Mouse (Mus musculus) heart, adult 2 months (tissue): ENCODE results near the gene Amd1. TPM values are rescaled to one million over a fixed set of nuclear protein-coding genes. Genes with fewer than 3 reads are reported as not detected.

Source experiments
- DNase-seq, 2 experiments: peaks; one replicate each; pipeline ENCODE4 v3.0.0; 2021
- H3K27ac ChIP-seq: fragments of 200-600 bp; 2 replicates; pipeline ENCODE4 v1.8.1; 2022
- H3K27me3 ChIP-seq: fragments of 200-500 bp; 2 replicates; pipeline ENCODE4 v1.6.1; 2012; ENCODE audit warnings: mild to moderate bottlenecking, low read length, inconsistent platforms, mixed read lengths; ENCODE audit not compliant: control insufficient read depth, insufficient read depth
- H3K36me3 ChIP-seq: fragments of 200-500 bp; 2 replicates; pipeline ENCODE4 v1.6.1; 2012; ENCODE audit warnings: low read length, inconsistent platforms; ENCODE audit not compliant: control insufficient read depth, insufficient read depth
- H3K4me1 ChIP-seq: fragments of 200-500 bp; 2 replicates; pipeline ENCODE4 v1.6.1; 2011; ENCODE audit warnings: low read length; ENCODE audit not compliant: control insufficient read depth, insufficient read depth
- H3K4me3 ChIP-seq: fragments of 200-600 bp; 2 replicates; pipeline ENCODE4 v1.8.1; 2022
- H3K79me2 ChIP-seq: fragments of 200-500 bp; replicated peaks from 2 replicates; pipeline ENCODE4 v1.6.1; 2012; ENCODE audit warnings: mild to moderate bottlenecking, inconsistent platforms, low read length, moderate library complexity, mixed read lengths; ENCODE audit not compliant: control insufficient read depth, insufficient read depth
- H3K9ac ChIP-seq: fragments of 200-500 bp; 2 replicates; pipeline ENCODE4 v1.6.1; 2012; ENCODE audit warnings: low read depth, mild to moderate bottlenecking, control low read depth, inconsistent platforms, low read length, mixed read lengths
- CTCF ChIP-seq: fragments of 200-600 bp; IDR thresholded peaks from 2 replicates; pipeline ENCODE4 v1.8.1; 2022; ENCODE audit warnings: antibody characterized with exemption, mild to moderate bottlenecking, moderate library complexity
- EP300 ChIP-seq: fragments of 200-500 bp; IDR thresholded peaks from 2 replicates; pipeline ENCODE4 v1.6.1; 2011; ENCODE audit warnings: low read depth, low read length, control low read depth; ENCODE audit not compliant: insufficient read depth
- POLR2A ChIP-seq: fragments of 200-500 bp; IDR thresholded peaks from 2 replicates; pipeline ENCODE4 v1.6.1; 2011; ENCODE audit warnings: mild to moderate bottlenecking, low read depth, low read length, control low read depth; ENCODE audit not compliant: insufficient read depth
- WGBS: fragments of 180-500 bp; shearing (Covaris S2); methylation state at CpG from one replicate; pipeline ENCODE4 v1.1.7; 2018; 5-methylcytosine and 5-hydroxymethylcytosine counted together
- intact Hi-C: fragments of 180-260 bp; cut with DNase I; formaldehyde crosslinking; loops from one replicate; pipeline ENCODE4 v1.15.1; 2025
- polyA plus RNA-seq: library from polyadenylated mRNA; depleted of rRNA; stranded (reverse); fragments of >200 nt; gene quantifications from 2 replicates; pipeline ENCODE4 v1.2.3, GENCODE M21; 2012
- total RNA-seq, 2 experiments: library from RNA; stranded (reverse); gene quantifications; 2 replicates each; pipeline ENCODE4 v1.2.3; 2021

Gene Amd1
- total and polyA plus RNA-seq, 3 experiments: 26.1 to 114 (median 98.5) TPM

DNA sequence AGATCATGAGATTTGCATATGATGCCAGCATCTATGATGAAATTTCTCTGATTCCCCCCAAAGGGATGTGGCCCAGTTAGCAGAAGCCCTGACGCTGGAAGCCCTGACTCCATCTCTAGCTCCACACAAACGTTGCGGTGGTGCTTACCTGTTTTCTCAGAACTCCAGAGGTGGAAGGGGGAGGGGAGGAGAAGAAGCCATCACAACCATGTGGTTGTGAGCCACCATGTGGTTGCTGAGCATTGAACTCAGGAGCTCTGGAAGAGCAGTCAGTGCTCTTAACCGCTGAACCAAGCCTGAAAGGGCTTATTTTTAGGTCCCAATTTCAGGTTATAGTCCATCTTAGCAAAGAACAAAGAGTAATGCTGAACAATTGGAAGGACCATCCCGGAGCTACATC lies 41.7 kb downstream of the Amd1 start:
- peaks cover 4% of the 10 kb centered on the region for H3K4me1 ChIP-seq
- intact Hi-C loops: no loop called here
- H3K79me2 ChIP-seq: no peaks in the 10 kb centered on the region
- no peak for DNase-seq
- H3K36me3 ChIP-seq: no peaks in the 10 kb centered on the region
- WGBS: 59% methylated on average over 5 of the region's 5 CpGs
- no peak overlapping the region for H3K27ac ChIP-seq
- H3K4me3 ChIP-seq: no peak overlapping the region
- TF ChIP-seq POLR2A: no peak
- no peak for TF ChIP-seq CTCF
- no peak for TF ChIP-seq EP300
- H3K27me3 ChIP-seq: no peaks in the 10 kb centered on the region
- H3K9ac ChIP-seq: no peak overlapping the region

- WGBS: 20% methylated on average over 8 of the region's 8 CpGs
- Histone ChIP-seq H3K27ac (no peak overlapping the region; the same call in 1 of the 2 replicates), H3K79me2 (no peaks in the 10 kb centered on the region), H3K36me3 (no peaks in the 10 kb centered on the region), H3K4me1 (peaks cover 4% of the 10 kb centered on the region), H3K9ac (no peak overlapping the region), H3K4me3 (no peak overlapping the region), H3K27me3 (no peaks in the 10 kb centered on the region)
- intact Hi-C loops: loop anchor here (1.0 to 10.0 kb wide), 4 partner anchors 41 to 615 kb away; no protein-coding TSS in a partner anchor
- TF ChIP-seq EP300: no peak
- no peak for TF ChIP-seq POLR2A
- TF ChIP-seq CTCF: no peak
- no peak for DNase-seq
Observed at GRCm38 (mm10) chr10:40259542-40259941, 42.4 kb downstream of the Amd1 start.

DNA sequence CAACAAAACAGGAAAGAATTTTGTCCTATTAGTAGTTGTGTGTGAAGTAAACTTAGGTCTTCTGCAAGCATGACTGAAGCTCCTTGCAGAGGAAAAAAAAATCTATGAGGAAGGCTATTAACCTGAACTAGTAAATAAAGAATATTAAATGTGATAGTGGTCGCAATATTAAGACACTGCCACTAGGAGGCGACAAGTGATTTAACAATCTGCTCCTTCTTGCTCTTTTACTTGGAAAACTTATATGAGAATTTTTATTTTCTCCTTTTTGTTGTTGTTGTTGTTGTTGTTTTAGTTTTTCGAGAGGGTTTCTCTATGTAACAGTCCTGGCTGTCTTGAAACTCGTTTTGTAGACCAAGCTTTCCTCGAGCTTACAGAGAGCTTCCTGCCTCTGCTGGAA lies 43.0 kb downstream of the Amd1 start:
- H3K27me3 ChIP-seq: no peaks in the 10 kb centered on the region
- H3K79me2 ChIP-seq: no peaks in the 10 kb centered on the region
- under 1% methylated on average over 5 of the region's 5 CpGs for WGBS
- intact Hi-C loops: loop anchor here (1.0 to 10.0 kb wide), 4 partner anchors 42 to 616 kb away; no protein-coding TSS in a partner anchor
- peak overlapping the region; percentile 91 for H3K27ac ChIP-seq
- H3K4me3 ChIP-seq: peak overlapping the region; percentile 75
- H3K9ac ChIP-seq: no peak overlapping the region
- no peaks in the 10 kb centered on the region for H3K36me3 ChIP-seq
- no peak for TF ChIP-seq EP300
- TF ChIP-seq CTCF: peak; percentile 87
- H3K4me1 ChIP-seq: peaks cover 4% of the 10 kb centered on the region
- DNase-seq: peak in 1 of 2 experiments; percentile 11

GRCm38 (mm10) chr10:40258401-40258966 lies 43.5 kb downstream of the Amd1 start:
- Histone ChIP-seq H3K4me1 (peaks cover 4% of the 10 kb centered on the region), H3K9ac (peak overlapping the region; percentile 67), H3K79me2 (no peaks in the 10 kb centered on the region), H3K4me3 (peak overlapping the region; percentile 75), H3K36me3 (no peaks in the 10 kb centered on the region), H3K27ac (peak overlapping the region; percentile 91), H3K27me3 (no peaks in the 10 kb centered on the region)
- TF ChIP-seq POLR2A: peak; percentile 95
- peak; percentile 74; the same call in 1 of the 2 replicates for TF ChIP-seq EP300
- TF ChIP-seq CTCF: peak; percentile 42
- 2% methylated on average over 12 of the region's 12 CpGs for WGBS
- DNase-seq: peak; percentile 53 to 59
- intact Hi-C loops: loop anchor here (2.0 to 10.0 kb wide), 3 partner anchors 42 to 616 kb away; no protein-coding TSS in a partner anchor

GRCm38 (mm10) chr10:40257414-40258255 lies 44.4 kb downstream of the Amd1 start, which contains the start of gene Gtf3c6:
Gene Gtf3c6, minus strand, starts transcription at chr10:40258108.
- Histone ChIP-seq H3K27ac (peak within 1 kb of the TSS; percentile 91), H3K79me2 (no peaks in the 10 kb centered on the region), H3K9ac (peak within 1 kb of the TSS; percentile 94), H3K27me3 (no peaks in the 10 kb centered on the region), H3K4me3 (peak within 1 kb of the TSS; percentile 75), H3K4me1 (peaks cover 4% of the 10 kb centered on the region), H3K36me3 (no peaks in the 10 kb centered on the region)
- TF ChIP-seq EP300 (0 out of 2 replicates have a peak, but pooled peaks have one; percentile 26), POLR2A (peak; percentile 44), CTCF (no peak)
- under 1% methylated on average over 43 of the region's 43 CpGs for WGBS
- intact Hi-C loops: loop anchor here (1.0 to 10.0 kb wide), 4 partner anchors 10 to 617 kb away; partner anchors contain the start of gene Rpf2
- peak; percentile 93 to 97 for DNase-seq
